Mouse (Mus musculus): ENCODE results near the gene Tnrc6b. TPM values are rescaled to one million over a fixed set of nuclear protein-coding genes. Genes with fewer than 3 reads are reported as not detected.

Tnrc6b gene
- total and polyA plus RNA-seq, 2 experiments from 2014 or later, result 32.2 to 33.5 TPM

DNA sequence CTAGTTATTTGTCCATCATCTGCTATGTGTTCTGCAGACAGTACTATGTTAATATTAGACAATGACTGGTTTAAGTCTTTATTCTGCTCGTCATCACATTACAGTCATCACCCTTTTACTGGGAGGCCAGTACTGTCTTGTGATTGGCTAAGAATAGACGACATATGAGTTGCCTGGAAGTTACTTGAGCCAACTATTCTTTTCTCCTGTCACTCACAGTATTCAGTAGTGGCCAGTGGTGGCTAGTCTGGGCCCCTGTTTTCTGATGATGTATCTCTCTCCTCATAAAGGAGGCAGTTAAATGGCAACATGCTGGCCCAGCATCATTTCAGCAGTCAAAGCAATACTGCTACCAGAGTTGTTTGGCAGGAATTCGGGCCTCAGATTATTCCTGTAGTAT is 163.6 kb downstream of the Tnrc6b start:
- ATAC-seq, result peak; percentile 58; the same call in 1 of the 2 replicates

GRCm38 (mm10) chr15:80876231-80876630 is 165.1 kb downstream of the Tnrc6b start:
- Histone ChIP-seq H3K36me3 (ENCODE audit: insufficient read depth, low read length) (peaks cover 33% of the 10 kb centered on the region), H3K27me3 (ENCODE audit: insufficient read depth, low read length) (no peaks in the 10 kb centered on the region), H3K9me3 (ENCODE audit: low read length) (no peaks in the 10 kb centered on the region), H3K27ac (no peak overlapping the region), H3K4me1 (ENCODE audit: insufficient read depth, low read length) (no peaks in the 10 kb centered on the region), H3K9ac (replicated peaks; ENCODE audit: low read length) (no peak overlapping the region), H3K4me3 (ENCODE audit: low read length) (no peak overlapping the region), H3K4me2 (ENCODE audit: low read depth, low read length) (no peak overlapping the region)
- ATAC-seq, result no peak
- DNase-seq (ENCODE audit: low spot score), result peak; percentile 65
- WGBS, result 63% methylated on average over 21 of the region's 21 CpGs
- no peak for TF ChIP-seq CTCF (IDR thresholded peaks at IDR 0.05; ENCODE audit: low read depth)

More for the DNA sequence above, 163.6 kb downstream of the Tnrc6b start:
- no peaks in the 10 kb centered on the region for H3K4me1 ChIP-seq (ENCODE audit: insufficient read depth, low read length)
- no peak for DNase-seq (ENCODE audit: low spot score)
- no peak overlapping the region for H3K9ac ChIP-seq (replicated peaks; ENCODE audit: low read length)
- WGBS, result 64% methylated on average over 3 of the region's 3 CpGs
- H3K4me3 ChIP-seq (ENCODE audit: low read length), result no peak overlapping the region
- no peaks in the 10 kb centered on the region for H3K9me3 ChIP-seq (ENCODE audit: low read length)
- H3K36me3 ChIP-seq (ENCODE audit: insufficient read depth, low read length), result peaks cover 17% of the 10 kb centered on the region
- no peak overlapping the region for H3K4me2 ChIP-seq (ENCODE audit: low read depth, low read length)
- H3K27me3 ChIP-seq (ENCODE audit: insufficient read depth, low read length), result no peaks in the 10 kb centered on the region
- TF ChIP-seq CTCF (IDR thresholded peaks at IDR 0.05; ENCODE audit: low read depth), result no peak
- H3K27ac ChIP-seq, result no peak overlapping the region

DNA sequence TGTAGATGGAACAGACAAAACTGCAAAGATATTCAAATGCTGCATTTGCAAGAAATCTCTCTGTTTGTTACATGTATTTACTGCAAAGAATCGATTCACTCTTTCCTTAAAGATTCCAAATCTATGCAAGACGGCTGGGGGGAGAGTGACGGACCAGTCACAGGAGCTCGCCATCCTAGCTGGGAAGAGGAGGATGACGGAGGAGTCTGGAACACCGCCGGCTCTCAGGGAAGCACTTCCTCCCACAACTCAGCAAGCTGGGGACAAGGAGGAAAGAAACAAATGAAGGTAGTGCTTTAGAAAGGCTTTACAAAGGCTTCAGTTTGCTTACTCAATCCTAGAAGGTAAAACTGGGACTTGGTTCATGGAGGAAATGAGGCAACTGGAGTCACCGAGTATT is 173.0 kb downstream of the Tnrc6b start:
- ATAC-seq (no peak), DNase-seq (ENCODE audit: low spot score) (no peak)
- TF ChIP-seq CTCF (IDR thresholded peaks at IDR 0.05; ENCODE audit: low read depth), result no peak
- WGBS, result 85% methylated on average over 8 of the region's 8 CpGs
- no peak overlapping the region for H3K9ac ChIP-seq (replicated peaks; ENCODE audit: low read length)
- no peaks in the 10 kb centered on the region for H3K9me3 ChIP-seq (ENCODE audit: low read length)
- H3K36me3 ChIP-seq (ENCODE audit: insufficient read depth, low read length), result peaks cover 50% of the 10 kb centered on the region
- H3K27me3 ChIP-seq (ENCODE audit: insufficient read depth, low read length), result no peaks in the 10 kb centered on the region
- H3K4me1 ChIP-seq (ENCODE audit: insufficient read depth, low read length), result no peaks in the 10 kb centered on the region
- no peak overlapping the region for H3K4me2 ChIP-seq (ENCODE audit: low read depth, low read length)
- H3K4me3 ChIP-seq (ENCODE audit: low read length), result no peak overlapping the region
- no peak overlapping the region for H3K27ac ChIP-seq

DNA sequence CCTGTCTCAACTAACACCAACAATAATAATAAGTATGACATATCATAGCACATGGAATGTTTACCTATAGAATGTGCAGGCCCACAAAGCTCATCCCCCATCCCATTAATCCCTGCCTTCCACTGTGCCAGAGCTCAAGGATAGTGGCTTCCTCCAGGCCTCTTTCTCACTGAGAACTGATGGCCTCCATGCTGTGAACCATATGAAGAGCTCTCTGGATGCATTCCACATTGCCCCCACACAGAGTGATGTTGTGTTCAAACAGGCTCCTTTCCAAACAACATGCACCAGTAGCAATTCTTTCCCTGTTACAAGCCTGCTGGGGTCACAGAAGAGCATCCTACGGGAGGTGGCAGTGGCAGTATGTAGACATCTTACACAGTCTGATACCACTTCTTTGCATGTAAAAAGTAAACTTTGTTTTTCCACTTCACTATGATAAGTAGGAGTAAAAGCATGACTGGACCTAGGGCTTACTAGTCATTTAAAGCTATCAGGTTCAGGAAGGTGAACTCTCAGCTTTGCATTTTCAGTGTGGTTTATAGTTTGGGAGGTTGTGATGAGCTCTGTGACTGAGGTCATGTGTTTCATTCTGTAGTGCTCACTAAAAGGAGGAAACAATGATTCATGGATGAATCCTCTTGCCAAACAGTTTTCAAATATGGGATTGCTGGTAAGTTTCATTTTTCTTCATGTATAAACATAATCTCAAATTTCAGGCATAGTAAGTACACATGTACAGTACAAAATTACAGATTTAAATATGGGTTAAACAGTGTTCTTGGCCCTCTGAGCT is 175.4 kb downstream of the Tnrc6b start:
- no peak overlapping the region for H3K9ac ChIP-seq (replicated peaks; ENCODE audit: low read length)
- TF ChIP-seq CTCF (IDR thresholded peaks at IDR 0.05; ENCODE audit: low read depth), result no peak
- H3K36me3 ChIP-seq (ENCODE audit: insufficient read depth, low read length), result peaks cover 36% of the 10 kb centered on the region
- ATAC-seq, result no peak
- H3K4me3 ChIP-seq (ENCODE audit: low read length), result no peak overlapping the region
- H3K9me3 ChIP-seq (ENCODE audit: low read length), result no peaks in the 10 kb centered on the region
- no peak overlapping the region for H3K4me2 ChIP-seq (ENCODE audit: low read depth, low read length)
- no peaks in the 10 kb centered on the region for H3K27me3 ChIP-seq (ENCODE audit: insufficient read depth, low read length)
- WGBS, result 49% methylated on average over 1 of the region's 1 CpGs
- DNase-seq (ENCODE audit: low spot score), result no peak
- H3K27ac ChIP-seq, result no peak overlapping the region
- no peaks in the 10 kb centered on the region for H3K4me1 ChIP-seq (ENCODE audit: insufficient read depth, low read length)

DNA sequence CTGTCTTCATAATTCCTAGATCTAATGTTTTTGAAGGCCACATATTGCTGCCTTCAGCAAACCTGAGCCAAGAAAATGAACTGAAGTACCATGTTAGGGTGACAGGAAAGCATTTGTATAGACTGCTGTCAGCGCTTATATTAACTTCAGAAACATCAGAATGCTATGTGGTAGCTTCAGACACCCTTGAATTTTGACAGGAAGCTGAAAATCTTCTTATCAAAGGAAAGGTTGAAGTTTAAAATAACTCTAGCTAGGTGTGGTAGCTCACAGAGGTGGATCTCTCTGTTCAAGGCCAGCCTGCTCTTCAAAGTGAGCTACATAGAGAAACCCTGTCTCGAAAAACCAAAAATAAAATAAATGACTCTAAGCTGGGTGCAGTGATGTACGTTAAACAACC is 181.2 kb downstream of the Tnrc6b start:
- Histone ChIP-seq H3K4me3 (ENCODE audit: low read length) (no peak overlapping the region), H3K36me3 (ENCODE audit: insufficient read depth, low read length) (peaks cover 39% of the 10 kb centered on the region), H3K4me1 (ENCODE audit: insufficient read depth, low read length) (no peaks in the 10 kb centered on the region), H3K4me2 (ENCODE audit: low read depth, low read length) (no peak overlapping the region), H3K9me3 (ENCODE audit: low read length) (no peaks in the 10 kb centered on the region), H3K27me3 (ENCODE audit: insufficient read depth, low read length) (no peaks in the 10 kb centered on the region), H3K27ac (no peak overlapping the region), H3K9ac (replicated peaks; ENCODE audit: low read length) (no peak overlapping the region)
- no peak for TF ChIP-seq CTCF (IDR thresholded peaks at IDR 0.05; ENCODE audit: low read depth)
- 95% methylated on average over 3 of the region's 3 CpGs for WGBS
- DNase-seq (ENCODE audit: low spot score), result no peak
- ATAC-seq, result no peak

GRCm38 (mm10) chr15:80896741-80897140 is 185.6 kb downstream of the Tnrc6b start:
- ATAC-seq, result no peak
- 89% methylated on average over 10 of the region's 10 CpGs for WGBS

GRCm38 (mm10) chr15:80897911-80898310 is 186.8 kb downstream of the Tnrc6b start:
- Histone ChIP-seq H3K36me3 (ENCODE audit: insufficient read depth, low read length) (peaks cover 42% of the 10 kb centered on the region), H3K4me1 (ENCODE audit: insufficient read depth, low read length) (no peaks in the 10 kb centered on the region), H3K4me2 (ENCODE audit: low read depth, low read length) (no peak overlapping the region), H3K9ac (replicated peaks; ENCODE audit: low read length) (no peak overlapping the region), H3K27ac (no peak overlapping the region), H3K27me3 (ENCODE audit: insufficient read depth, low read length) (no peaks in the 10 kb centered on the region), H3K9me3 (ENCODE audit: low read length) (no peaks in the 10 kb centered on the region), H3K4me3 (ENCODE audit: low read length) (no peak overlapping the region)
- 83% methylated on average over 5 of the region's 5 CpGs for WGBS
- TF ChIP-seq CTCF (IDR thresholded peaks at IDR 0.05; ENCODE audit: low read depth), result no peak
- DNase-seq (ENCODE audit: low spot score), result peak; percentile 8
- no peak for ATAC-seq

More at GRCm38 (mm10) chr15:80896741-80897140, 185.6 kb downstream of the Tnrc6b start:
- H3K9me3 ChIP-seq (ENCODE audit: low read length), result no peaks in the 10 kb centered on the region
- H3K4me2 ChIP-seq (ENCODE audit: low read depth, low read length), result no peak overlapping the region
- H3K9ac ChIP-seq (replicated peaks; ENCODE audit: low read length), result no peak overlapping the region
- no peak for TF ChIP-seq CTCF (IDR thresholded peaks at IDR 0.05; ENCODE audit: low read depth)
- no peak for DNase-seq (ENCODE audit: low spot score)
- no peaks in the 10 kb centered on the region for H3K4me1 ChIP-seq (ENCODE audit: insufficient read depth, low read length)
- H3K36me3 ChIP-seq (ENCODE audit: insufficient read depth, low read length), result peaks cover 32% of the 10 kb centered on the region
- no peak overlapping the region for H3K27ac ChIP-seq
- H3K27me3 ChIP-seq (ENCODE audit: insufficient read depth, low read length), result no peaks in the 10 kb centered on the region
- no peak overlapping the region for H3K4me3 ChIP-seq (ENCODE audit: low read length)
